Mouse (Mus musculus) macrophage (primary cell): Measurements from ENCODE around the gene Adgrf5. TPM values are rescaled to one million over a fixed set of nuclear protein-coding genes. Genes with fewer than 3 reads are reported as not detected.

Source experiments
- H3K27ac ChIP-seq: fragments of 350-480 bp; formaldehyde crosslinking; 2 replicates; pipeline ENCODE4 v1.9.0; 2021
- H3K36me3 ChIP-seq: fragments of 350-480 bp; formaldehyde crosslinking; 2 replicates; pipeline ENCODE4 v1.9.0; 2021; ENCODE audit errors: inconsistent target
- H3K4me3 ChIP-seq: fragments of 350-480 bp; formaldehyde crosslinking; 2 replicates; pipeline ENCODE4 v1.9.0; 2021; ENCODE audit errors: inconsistent target
- H3K79me2 ChIP-seq: fragments of 350-480 bp; formaldehyde crosslinking; 2 replicates; pipeline ENCODE4 v1.9.0; 2021; ENCODE audit errors: inconsistent target
- WGBS: methylation state at CpG from one replicate; pipeline ENCODE4 v1.1.7; 2026; ENCODE audit warnings: inconsistent platforms; ENCODE audit not compliant: missing documents; 5-methylcytosine and 5-hydroxymethylcytosine counted together
- polyA plus RNA-seq: library from polyadenylated mRNA; stranded (reverse); fragments of 250-400 nt; gene quantifications from 3 replicates; pipeline ENCODE4 v1.2.4, GENCODE M21; 2018; ENCODE audit warnings: inconsistent platforms

Adgrf5 gene
- polyA plus RNA-seq, 1 experiment from 2014 or later = 0.07 TPM

DNA sequence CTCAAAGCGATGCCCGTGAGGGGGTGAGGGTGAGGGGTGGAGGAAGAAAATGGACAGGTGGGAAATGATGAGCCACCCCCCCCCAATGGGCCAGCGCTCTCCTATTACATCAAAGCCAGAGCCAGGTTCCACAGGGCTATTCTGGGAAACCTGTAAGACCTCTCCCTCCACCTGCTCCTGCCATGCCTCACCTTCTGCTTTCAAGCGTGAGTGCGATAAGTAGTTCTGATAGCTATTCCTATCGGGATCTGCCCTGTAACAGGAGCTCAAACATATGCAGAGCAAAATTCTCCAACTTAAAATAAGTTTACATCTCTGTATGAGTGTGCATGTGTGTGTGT lies 144.3 kb downstream of the Adgrf5 start:
- Histone ChIP-seq H3K4me3 (no peak overlapping the region), H3K79me2 (no peaks in the 10 kb centered on the region), H3K36me3 (no peaks in the 10 kb centered on the region), H3K27ac (no peak overlapping the region)
- WGBS = 92% methylated on average over 6 of the region's 6 CpGs

Other genes with a start within 250 kb of the Adgrf5 start
- 0.05 to 0.06 TPM in 2 of 3 replicates, not detected in the other for gene Adgrf1, start 90.1 kb upstream of the Adgrf5 start, polyA plus RNA-seq
- gene Mep1a, start 142.4 kb downstream of the Adgrf5 start, polyA plus RNA-seq = not detected in 3 replicates
- gene Ankrd66, start 183.2 kb downstream of the Adgrf5 start, polyA plus RNA-seq = 0.19 to 0.29 TPM in 2 of 3 replicates, not detected in the other
- gene Pla2g7, start 207.6 kb downstream of the Adgrf5 start, polyA plus RNA-seq = 46.4 to 103 TPM (median 54.4 TPM) in 3 replicates